Mouse (Mus musculus) spleen, adult 12 weeks (tissue): ENCODE data around the gene Dnajc5.
A peak's percentile ranks its signal among the peaks of the same experiment; 100 is the strongest.

ENCODE experiments used
- DNase-seq: peaks from one replicate; pipeline ENCODE4 v3.0.0; 2022; ENCODE audit warnings: low spot score

Dnajc5 gene

DNA sequence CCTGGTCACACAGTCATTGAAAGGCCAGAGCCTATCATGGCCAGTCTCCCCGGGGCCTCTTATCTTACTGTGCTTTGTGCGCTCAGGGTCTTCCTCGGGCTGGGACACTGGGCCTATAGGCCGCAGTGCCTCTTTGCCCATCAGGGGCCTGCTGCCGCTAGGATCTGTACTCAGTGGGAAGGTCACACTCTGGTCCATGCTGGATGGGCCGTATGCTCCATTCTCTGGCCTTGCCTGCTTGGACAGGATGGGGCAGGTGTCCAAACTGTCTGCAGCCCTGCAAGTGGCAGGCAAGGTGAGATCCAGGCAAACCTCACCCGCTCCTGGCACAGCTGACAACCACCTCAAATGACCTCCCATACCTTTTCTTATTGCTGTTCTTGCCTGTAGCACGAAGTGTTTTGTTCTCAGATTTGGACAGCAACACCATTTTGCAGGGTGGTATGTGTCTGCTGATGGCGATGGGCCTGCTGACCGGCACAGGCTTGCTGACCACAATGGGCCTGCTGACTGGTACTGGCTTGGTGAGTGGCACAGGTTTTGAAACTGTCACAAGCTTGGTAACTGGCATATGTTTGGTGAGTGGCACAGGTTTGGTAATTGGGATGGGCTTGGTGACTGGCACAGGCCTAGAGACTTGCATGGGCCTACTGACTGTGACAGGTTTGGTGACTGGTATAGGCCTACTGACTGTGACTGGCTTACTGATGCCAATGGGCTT is 68.9 kb downstream of the Dnajc5 start:
- DNase-seq: no peak

- no peak for DNase-seq
These were observed 69.4 kb downstream of the Dnajc5 start for GRCm38 (mm10) chr2:181589732-181590105.

DNA sequence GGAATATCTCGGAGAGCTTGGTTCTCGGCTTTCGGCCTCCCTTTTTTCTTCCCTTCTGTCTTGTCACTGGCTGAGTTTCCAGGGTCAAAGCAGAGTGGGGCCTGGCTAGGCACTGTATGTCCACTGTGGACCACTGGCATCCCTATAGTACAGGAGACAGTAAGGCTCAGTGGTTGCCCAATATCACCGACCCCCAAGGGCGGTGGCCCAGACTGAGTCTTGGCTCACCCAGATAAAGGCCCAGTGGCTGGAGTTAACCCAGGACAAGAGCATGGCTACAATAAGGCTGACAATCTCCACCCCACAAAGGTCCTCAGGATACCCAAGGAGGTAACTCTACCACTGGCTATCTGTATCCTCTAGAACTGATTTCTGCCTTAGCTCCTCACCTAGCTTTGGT is 70.2 kb downstream of the Dnajc5 start:
- DNase-seq: no peak

DNA sequence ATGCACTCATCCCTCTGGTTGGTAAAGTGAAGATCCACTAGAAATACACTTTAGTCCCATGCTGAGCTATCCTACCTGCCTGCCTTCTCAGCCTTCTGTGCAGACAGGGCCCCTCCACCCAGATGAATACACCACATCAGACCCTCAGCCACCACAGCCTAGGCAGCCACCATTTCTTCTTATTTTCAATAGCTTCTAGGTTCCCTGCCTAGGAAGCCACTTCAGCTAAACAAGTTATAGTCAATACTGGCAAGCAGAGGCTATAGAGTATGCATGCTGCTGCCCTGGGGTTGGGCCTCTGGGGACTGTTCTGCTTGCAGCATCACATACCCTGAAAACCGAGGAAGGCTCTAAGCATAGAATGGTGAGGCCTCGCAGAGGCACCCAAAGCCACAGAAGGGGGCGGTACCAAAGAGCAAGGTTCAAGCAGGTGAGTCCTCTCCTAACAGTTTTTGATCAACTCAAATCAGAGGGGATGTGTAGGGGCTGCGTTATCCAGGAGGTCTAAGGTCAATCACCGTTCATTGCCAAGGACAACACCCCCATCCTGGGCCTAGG is 71.3 kb downstream of the Dnajc5 start, which contains the start of gene Prpf6:
Prpf6 (plus strand) TSS at position 341 of the 558 bp plus-strand sequence.
- DNase-seq: no peak

- DNase-seq: no peak
These were observed 72.2 kb downstream of the Dnajc5 start, which contains the start of gene Zfp512b for GRCm38 (mm10) chr2:181592231-181593041. Gene Zfp512b (minus strand): TSS chr2:181592803.

DNA sequence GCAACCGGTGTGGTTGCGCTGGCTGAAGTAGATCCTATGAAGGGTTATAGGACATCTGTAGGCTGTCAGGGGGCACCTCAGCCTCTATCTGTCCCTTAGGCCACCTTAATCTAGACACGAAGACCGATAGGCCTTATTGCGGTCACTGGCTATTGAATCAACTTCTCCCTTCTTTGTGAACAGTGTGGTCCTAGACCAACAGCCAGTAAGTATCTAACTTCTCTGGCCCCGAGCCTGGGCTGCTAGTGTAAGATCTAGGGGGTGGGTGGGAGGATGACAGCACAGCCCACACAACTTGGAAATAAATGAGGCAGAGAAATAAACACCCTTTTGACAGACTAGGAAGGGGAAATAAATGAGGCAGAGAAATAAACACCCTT is 72.7 kb downstream of the Dnajc5 start:
- no peak for DNase-seq

DNA sequence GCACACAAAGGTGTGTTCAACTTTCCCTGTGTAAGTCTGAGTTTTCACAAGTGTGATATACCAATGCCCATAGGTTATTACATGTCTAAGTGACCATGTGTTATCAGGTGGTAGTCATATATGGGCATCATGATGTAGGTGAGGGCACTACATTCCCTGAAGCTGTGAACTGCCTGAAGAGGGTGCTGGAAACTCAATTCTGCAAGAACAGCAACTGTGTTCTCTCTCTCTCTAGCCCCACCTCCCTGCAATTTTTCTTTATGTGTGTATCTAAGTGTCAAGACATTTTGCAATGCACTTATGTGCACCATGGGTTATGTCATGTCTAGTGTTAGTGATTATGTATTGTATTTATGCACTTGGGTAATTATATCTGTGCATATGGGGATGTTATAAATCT is 73.7 kb downstream of the Dnajc5 start:
- DNase-seq: no peak

DNA sequence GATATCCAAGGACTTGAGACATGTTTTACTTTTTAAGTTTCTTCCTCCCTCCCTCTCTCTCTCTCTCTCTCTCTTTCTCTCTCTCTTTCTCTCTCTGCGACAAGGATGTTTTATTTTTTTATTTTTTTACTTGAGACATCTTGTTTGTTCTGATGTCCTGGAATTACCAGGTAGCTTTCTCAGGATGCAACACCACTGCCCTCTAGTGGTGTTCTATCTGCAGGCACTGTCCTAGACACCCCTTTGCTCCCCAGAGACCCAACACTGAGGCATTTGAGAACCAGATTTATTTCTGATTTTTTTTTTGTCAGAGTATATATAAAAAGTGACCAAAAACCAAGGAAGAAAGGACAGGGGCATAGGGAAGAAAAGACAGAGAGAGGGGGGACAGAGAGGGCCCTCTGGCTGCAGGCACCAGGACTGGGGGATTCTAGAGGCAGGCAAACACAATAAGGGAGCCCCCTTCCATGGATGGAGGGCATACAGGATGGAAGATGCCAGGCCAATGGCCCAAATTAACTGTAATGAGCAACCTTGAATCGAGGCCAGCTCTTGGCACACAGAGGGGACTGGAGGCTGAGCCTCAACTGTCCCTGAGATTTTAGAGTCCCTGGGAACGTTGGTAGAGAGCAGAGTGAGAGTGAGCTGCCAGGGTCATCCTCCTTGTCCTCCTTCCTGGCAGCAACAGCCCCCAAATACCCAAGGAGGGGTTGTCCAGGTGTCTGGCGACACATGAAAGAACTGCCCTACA is 74.8 kb downstream of the Dnajc5 start:
- no peak for DNase-seq

DNA sequence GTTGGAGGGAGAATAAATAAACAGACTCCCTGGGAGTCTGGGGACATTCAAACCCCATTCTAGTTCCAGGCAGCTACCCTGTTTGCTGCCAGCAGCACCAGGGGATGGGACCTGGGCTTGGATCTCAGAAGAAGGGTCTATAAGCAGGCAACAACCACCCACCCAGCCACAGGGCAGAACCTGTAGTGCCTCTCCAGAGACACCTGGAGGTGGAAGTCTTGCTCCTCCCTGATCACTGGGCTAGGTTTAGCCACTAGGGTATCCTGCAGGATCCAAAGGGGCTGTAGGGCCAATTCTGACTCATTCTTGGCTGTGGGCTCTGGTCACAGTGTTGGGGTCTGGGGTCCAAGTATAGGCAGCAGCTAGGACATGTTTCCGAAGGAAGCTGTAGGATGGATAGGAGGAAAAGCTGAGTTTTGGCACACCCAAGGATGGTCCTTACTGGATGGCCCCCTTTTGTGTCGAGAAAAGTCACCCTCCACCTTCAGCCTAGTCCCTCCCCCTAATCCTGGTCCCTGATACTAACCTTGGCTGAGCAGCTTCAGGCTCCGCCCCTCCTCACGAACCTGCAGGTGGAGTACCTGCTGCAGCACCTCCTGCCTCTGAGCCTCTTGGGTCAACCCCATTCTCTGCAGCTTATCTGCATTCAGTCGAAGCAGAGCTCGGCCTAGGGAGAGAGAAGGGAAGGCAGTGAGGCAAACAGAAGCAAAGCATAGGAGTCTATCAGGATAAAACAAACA is 76.1 kb downstream of the Dnajc5 start:
- DNase-seq: no peak

DNA sequence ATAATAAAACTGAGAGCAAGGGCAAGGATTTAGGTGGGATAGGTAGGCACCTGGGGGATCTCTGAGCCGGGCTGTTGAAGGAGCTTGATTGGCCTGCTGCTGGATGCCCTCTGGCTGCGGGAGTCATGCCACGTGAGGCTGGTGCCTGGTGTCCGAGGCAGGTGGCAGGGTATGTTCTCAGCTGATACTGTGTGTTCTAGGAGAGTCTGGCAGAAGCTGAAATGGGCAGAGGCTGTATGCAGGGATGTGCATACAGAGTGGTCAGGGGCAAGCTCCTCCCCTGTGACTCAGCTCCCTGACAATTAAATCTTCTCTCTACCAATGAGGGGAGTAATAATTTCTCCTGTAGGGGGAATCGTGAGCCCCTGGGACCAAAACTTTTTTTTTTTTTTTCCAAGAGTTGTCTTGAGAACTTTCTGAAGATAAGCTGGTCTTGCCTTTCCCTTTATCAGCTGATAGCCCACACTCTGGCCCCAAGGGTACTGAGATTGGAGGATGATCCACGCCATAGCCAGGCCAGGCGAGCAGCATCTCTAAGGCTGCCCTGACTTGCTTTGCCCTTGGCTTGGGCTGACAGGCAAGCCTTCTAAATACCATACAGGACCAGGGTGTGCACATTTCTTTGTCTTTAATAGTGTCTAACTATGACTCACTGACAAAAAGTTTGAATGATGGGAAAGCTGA is 77.2 kb downstream of the Dnajc5 start:
- DNase-seq: no peak

GRCm38 (mm10) chr2:181598454-181599351 is 78.4 kb downstream of the Dnajc5 start, which contains the start of gene Samd10:
Gene Samd10 (minus strand): TSS chr2:181599212.
- no peak for DNase-seq

DNA sequence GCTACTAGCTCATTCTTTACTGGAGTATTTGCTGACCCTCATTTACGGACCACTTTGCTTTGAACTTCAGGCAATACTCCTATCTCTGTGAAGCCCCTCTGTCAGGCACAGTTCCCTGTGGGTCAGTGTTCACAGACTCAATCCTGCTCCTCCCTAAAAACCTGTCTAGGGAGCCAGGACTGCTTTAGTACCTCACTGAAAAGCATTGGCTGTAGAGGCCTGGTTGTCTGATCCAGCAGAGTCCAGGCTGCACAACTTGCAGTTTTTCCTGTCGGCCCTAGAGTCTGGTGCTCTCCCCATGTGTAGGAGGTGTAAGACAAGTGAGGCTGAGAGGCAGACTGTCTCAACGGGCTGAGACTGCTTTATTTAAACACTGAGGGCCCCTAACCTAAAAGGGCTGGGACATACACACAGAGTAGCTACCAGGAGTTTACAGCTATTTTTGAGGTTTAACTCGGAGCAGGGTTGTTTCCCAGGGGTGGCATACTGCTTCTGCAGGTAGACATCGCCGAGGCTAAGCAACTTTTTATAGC is 80.0 kb downstream of the Dnajc5 start:
- DNase-seq: no peak

DNA sequence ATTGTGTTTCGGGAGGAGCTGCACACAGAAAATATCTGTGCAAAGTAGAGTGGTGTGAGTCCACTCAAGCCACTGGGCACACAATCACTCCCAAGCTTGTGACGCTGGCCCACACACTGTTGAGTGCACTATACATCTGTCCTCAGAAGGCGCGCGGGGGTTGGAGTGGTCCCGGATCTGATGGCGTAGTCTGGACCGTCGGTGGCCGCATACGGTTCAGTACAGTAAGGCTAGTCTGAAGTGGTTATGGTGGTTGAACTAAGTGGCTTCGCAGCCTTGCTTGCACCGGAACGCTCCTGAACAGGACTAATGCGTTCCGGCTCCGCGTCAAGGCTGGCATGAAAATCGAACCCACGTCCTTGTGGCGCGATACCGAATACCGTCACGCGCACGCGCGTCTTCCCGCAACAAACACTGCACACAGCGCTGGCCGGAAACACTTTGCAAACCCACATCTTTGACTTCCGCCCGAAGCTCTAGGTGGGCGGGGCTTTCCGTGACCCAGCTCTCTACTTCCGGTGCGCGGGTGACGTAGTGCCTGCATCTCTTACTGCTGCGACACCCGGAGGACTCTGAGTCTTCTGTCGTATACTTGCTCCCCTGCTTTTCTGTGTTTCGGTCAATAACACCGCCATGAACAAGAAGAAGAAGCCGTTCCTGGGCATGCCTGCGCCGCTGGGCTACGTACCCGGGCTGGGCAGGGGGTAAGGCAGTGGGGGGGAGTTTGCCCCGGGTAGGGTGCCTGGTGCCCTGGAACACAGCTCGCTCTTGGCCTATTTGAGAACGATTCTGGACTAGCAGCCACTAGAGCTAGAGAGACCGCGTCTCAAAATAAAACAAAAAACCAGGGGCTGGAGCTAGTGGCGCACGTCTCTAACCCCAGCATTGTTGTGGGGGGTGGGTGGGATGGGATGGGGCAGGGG is 80.8 kb downstream of the Dnajc5 start:
- DNase-seq: peak; percentile 92

DNA sequence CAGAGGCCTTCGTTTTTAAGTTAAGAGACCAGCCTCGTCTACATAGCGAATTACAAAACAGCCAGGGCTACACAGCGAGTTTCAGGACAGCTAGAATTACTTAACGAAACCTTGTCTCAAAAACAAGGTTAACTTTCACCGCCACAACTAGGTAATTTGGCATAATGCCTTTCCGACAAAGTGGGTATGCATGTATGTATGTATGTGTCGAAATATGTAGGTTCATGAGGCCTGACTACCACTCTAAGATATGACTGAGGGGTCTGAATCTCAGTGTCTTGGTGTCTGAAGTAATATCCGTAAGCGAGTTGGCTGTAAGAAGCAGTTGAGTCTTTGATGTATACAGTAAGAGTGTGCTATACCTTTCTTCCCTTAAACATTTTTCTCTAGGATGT is 81.5 kb downstream of the Dnajc5 start:
- DNase-seq: no peak

DNA sequence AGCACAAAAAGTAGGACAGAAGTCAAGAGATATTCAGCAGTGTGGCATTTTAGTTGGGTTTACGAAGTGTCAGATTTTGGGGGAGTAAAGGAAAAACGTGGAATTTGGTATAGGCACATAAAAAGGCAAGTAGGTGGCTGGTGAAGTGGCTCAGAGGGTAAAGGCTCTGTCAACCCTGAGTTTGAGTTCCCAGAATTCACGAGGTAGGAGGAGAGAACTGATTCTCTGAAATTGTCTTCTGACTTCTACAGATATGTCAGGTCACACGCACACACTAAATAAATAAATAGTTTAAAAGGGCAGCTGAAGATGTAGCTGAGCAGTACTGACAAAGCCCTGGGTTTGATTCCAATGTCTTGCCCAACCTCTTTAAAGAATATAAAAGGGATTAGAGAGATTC is 82.1 kb downstream of the Dnajc5 start:
- no peak for DNase-seq
